Mouse (Mus musculus) embryonic facial prominence, embryonic 11.5 days (tissue): ENCODE data around the gene Ces1c. TPM values are rescaled to one million over a fixed set of nuclear protein-coding genes. Genes with fewer than 3 reads are reported as not detected.

Experiments used
- ATAC-seq: fragments of 200-750 bp; cut with Nextera tagmentation; replicated peaks from 2 replicates; pipeline ENCODE4 v1.8.0; 2017; ENCODE audit warnings: low read depth; ENCODE audit not compliant: insufficient number of reproducible peaks, low FRiP score, low TSS enrichment
- DNase-seq: peaks from one replicate; pipeline ENCODE4 v3.0.0-alpha.2; 2015; ENCODE audit warnings: low spot score
- H3K27ac ChIP-seq: fragments of 300-500 bp; sonication (generic); replicated peaks from 2 replicates; pipeline ENCODE4 v1.5.1; 2014; ENCODE audit warnings: mild to moderate bottlenecking, low read depth, low read length, control low read depth
- H3K27me3 ChIP-seq: fragments of 300-500 bp; sonication (generic); 2 replicates; pipeline ENCODE4 v1.6.1; 2014; ENCODE audit warnings: mild to moderate bottlenecking, low read length, moderate library complexity, mixed read lengths; ENCODE audit not compliant: control insufficient read depth, insufficient read depth
- H3K36me3 ChIP-seq: fragments of 300-500 bp; sonication (generic); replicated peaks from 2 replicates; pipeline ENCODE4 v1.6.1; 2014; ENCODE audit warnings: low read depth, mild to moderate bottlenecking, low read length, moderate library complexity, mixed read lengths; ENCODE audit not compliant: control insufficient read depth, insufficient read depth
- H3K4me1 ChIP-seq: fragments of 300-500 bp; sonication (generic); 2 replicates; pipeline ENCODE4 v1.6.1; 2014; ENCODE audit warnings: low read length, mixed read lengths; ENCODE audit not compliant: control insufficient read depth, insufficient read depth
- H3K4me2 ChIP-seq: fragments of 300-500 bp; sonication (generic); 2 replicates; pipeline ENCODE4 v1.6.1; 2014; ENCODE audit warnings: low read depth, mild to moderate bottlenecking, control low read depth, low read length, moderate library complexity
- H3K4me3 ChIP-seq: fragments of 300-500 bp; sonication (generic); 2 replicates; pipeline ENCODE4 v1.5.1; 2014; ENCODE audit warnings: low read depth, low read length, control low read depth
- H3K9ac ChIP-seq: fragments of 300-500 bp; sonication (generic); replicated peaks from 2 replicates; pipeline ENCODE4 v1.6.1; 2014; ENCODE audit warnings: mild to moderate bottlenecking, control low read depth, low read length
- H3K9me3 ChIP-seq: fragments of 300-500 bp; sonication (generic); replicated peaks from 2 replicates; pipeline ENCODE4 v1.6.1; 2016; ENCODE audit warnings: mild to moderate bottlenecking, low read length, inconsistent platforms, mixed read lengths; ENCODE audit not compliant: control insufficient read depth
- WGBS: fragments of 180-500 bp; shearing (Covaris S2); extraction: QIAGEN DNeasy Blood & Tissue Kit; methylation state at CpG from one replicate; pipeline ENCODE4 v1.1.7; 2014; 5-methylcytosine and 5-hydroxymethylcytosine counted together
- polyA plus RNA-seq: library from polyadenylated mRNA; unstranded; fragments of >200 nt; fragmentation: Nextera tagmentation; extraction: Ambion mirVana; gene quantifications from 2 replicates; pipeline ENCODE4 v1.2.1, GENCODE M21; 2014

Ces1c gene
- polyA plus RNA-seq, 1 experiment from 2014 or later = not detected

DNA sequence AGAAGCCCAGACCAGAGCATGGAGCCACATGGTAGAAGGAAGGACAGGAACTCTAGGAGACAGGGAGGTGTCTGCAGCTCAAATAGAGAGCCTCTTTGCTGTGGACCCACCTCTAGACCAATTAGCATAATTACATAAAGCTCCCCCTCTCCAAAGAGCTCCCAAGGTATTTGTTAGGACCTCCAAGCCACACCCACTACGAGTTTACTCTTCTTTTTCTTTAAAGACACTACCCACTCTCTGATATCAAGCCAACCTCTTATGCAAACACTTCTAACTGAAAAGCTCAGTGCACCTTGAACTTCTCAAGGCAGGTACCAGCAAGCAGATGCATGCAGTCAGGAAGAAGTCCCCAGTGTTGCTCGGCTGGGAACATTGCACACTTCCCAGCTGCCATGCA lies 51.2 kb downstream of the Ces1c start, which contains the start of gene Ces1b:
Gene Ces1b, minus strand, starts transcription at position 131 of the 400 bp plus-strand sequence.
- no peak for ATAC-seq
- Histone ChIP-seq H3K36me3 (no peaks in the 10 kb centered on the region), H3K4me1 (no peaks in the 10 kb centered on the region), H3K9ac (no peak within 1 kb of the TSS), H3K4me3 (no peak within 1 kb of the TSS), H3K27me3 (no peaks in the 10 kb centered on the region), H3K27ac (no peak within 1 kb of the TSS), H3K4me2 (no peak within 1 kb of the TSS), H3K9me3 (no peaks in the 10 kb centered on the region)
- DNase-seq = no peak
- WGBS = 69% methylated on average over 2 of the region's 2 CpGs

DNA sequence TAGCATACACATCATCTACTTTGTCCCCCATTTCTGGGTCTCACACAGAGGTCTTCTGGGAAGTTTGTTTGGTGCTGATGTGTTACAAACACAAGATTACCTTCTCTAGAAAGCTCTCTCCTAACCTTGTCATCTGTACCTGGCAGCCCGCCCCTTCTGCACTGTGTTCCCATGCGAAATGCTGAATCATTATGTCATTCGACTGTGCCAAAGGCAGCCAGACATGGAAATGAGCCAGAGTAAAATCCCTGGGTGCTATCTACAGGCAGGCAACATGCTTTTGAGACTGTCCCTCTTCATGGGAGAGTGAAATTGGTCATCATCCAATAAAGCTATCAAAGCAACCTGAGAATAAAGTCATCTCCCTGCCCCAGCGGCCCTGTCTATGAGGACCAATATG lies 55.8 kb downstream of the Ces1c start:
- 90% methylated on average over 4 of the region's 4 CpGs for WGBS
- Histone ChIP-seq H3K27ac (no peak overlapping the region), H3K9me3 (no peaks in the 10 kb centered on the region), H3K4me3 (no peak overlapping the region), H3K27me3 (no peaks in the 10 kb centered on the region), H3K9ac (no peak overlapping the region), H3K4me1 (no peaks in the 10 kb centered on the region), H3K4me2 (no peak overlapping the region), H3K36me3 (no peaks in the 10 kb centered on the region)
- no peak for ATAC-seq
- DNase-seq = no peak

DNA sequence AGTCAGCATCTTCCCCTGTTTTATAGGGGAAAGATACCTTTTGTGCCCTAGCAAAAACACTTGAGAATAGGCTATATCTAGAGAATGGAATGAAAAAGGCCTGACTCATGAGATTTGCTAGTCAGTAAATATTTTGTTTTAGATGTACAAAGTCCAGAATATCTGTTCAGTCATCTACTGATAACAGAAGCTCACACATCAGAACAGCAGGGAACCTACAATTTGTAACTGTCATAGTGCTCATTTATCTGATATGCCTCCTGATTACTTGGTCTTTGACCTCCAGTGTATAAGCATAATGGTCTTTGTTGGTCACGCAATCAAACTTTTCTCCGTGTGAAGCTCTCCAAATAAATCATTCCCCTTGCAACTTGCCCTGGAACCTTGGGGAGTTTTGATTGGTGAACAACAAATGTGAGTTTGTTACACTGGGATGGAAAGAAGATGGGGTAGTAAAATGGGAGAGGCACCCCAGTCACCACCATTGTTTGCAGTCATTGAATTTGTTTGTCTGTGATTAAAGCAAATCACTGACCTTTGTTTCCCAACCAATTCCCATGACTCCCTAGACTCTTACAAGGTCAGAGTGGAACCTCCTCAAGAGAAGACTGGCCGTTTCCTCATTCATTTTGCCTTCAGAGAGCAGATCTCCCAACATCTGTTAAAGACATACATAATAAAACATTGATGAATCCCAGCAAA lies 67.5 kb downstream of the Ces1c start:
- Histone ChIP-seq H3K27ac (no peak overlapping the region), H3K4me3 (no peak overlapping the region), H3K27me3 (no peaks in the 10 kb centered on the region), H3K36me3 (no peaks in the 10 kb centered on the region), H3K4me1 (no peaks in the 10 kb centered on the region), H3K9me3 (no peaks in the 10 kb centered on the region), H3K9ac (no peak overlapping the region), H3K4me2 (no peak overlapping the region)
- DNase-seq = no peak
- no peak for ATAC-seq
- 74% methylated on average over 3 of the region's 3 CpGs for WGBS

DNA sequence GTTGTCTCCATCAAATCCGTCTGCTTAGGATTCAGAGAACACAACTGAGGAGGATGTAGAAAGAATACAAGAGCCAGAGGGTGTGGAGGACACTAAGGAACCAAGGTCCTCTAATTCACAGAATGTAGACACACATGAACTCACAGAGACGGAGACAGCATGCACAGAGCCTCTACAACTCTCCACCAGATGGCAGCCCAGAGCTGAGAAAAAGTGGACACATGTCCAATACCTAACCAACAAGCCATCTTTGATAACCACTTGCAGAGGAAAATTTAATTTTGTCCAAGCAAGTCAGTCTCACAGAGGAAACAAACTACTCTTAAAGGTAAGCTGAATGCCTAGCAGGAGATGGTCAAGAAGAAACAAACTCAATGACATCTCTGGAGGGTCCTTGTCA lies 71.9 kb downstream of the Ces1c start:
- Histone ChIP-seq H3K4me1 (no peaks in the 10 kb centered on the region), H3K4me2 (no peak overlapping the region), H3K9ac (no peak overlapping the region), H3K36me3 (no peaks in the 10 kb centered on the region), H3K9me3 (no peaks in the 10 kb centered on the region), H3K27ac (no peak overlapping the region), H3K27me3 (no peaks in the 10 kb centered on the region), H3K4me3 (no peak overlapping the region)
- 12% methylated on average over 2 of the region's 2 CpGs for WGBS
- peak; percentile 78 for DNase-seq
- no peak for ATAC-seq

DNA sequence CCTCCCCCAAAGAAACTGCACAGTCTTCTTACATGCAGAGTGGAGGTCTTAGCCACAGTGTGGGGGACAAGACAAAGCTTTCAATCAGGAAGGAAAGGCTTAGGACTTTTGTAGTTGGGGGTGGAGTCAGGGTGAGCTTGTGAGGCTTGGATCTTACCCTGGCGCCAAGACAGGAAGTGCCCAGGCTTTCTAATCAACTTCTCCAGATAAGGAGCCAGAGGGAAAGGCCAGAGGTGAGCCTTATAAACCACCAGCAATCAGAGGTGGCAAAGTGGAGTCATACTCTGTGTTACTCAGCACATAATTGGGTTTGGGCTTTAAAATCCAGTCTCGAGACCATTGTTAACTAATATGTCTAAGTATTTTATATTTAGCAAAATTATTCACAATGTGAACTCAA lies 75.8 kb downstream of the Ces1c start:
- no peak overlapping the region for H3K9ac ChIP-seq
- H3K4me1 ChIP-seq = no peaks in the 10 kb centered on the region
- H3K27ac ChIP-seq = no peak overlapping the region
- no peak overlapping the region for H3K4me2 ChIP-seq
- 34% methylated on average over 2 of the region's 2 CpGs for WGBS
- H3K9me3 ChIP-seq = no peaks in the 10 kb centered on the region
- no peak overlapping the region for H3K4me3 ChIP-seq
- ATAC-seq = no peak
- no peak for DNase-seq
- H3K27me3 ChIP-seq = no peaks in the 10 kb centered on the region
- no peaks in the 10 kb centered on the region for H3K36me3 ChIP-seq

Other genes with a start within 250 kb of the Ces1c start
- 0.28 TPM in 1 of 2 replicates, not detected in the other for gene Capns2, start 229.9 kb downstream of the Ces1c start, polyA plus RNA-seq
- gene Slc6a2, start 171.2 kb downstream of the Ces1c start, polyA plus RNA-seq = 0.06 and 0.18 TPM in 2 replicates
- gene Ces1a, start 83.1 kb downstream of the Ces1c start, polyA plus RNA-seq = not detected in 2 replicates
- gene Ces1b, start 51.3 kb downstream of the Ces1c start, polyA plus RNA-seq = not detected in 2 replicates
- 1.2 TPM in 2 replicates for gene Ces1d, start 66.6 kb upstream of the Ces1c start, polyA plus RNA-seq
- gene Ces1e, start 98.3 kb upstream of the Ces1c start, polyA plus RNA-seq = not detected in 2 replicates
- not detected in 2 replicates for gene Ces1f, start 148.5 kb upstream of the Ces1c start, polyA plus RNA-seq
- not detected in 2 replicates for gene Ces1g, start 206.0 kb upstream of the Ces1c start, polyA plus RNA-seq
- gene Ces1h, start 248.4 kb upstream of the Ces1c start, polyA plus RNA-seq = not detected in 2 replicates